Mouse (Mus musculus): ENCODE measurements around the gene Hba-a1.
"Not testable (repeated sequence)": the region's sequence is repeated elsewhere in the genome, so short reads cannot be mapped to it uniquely, and the experiment has no call there.

Gene Hba-a1

GRCm38 (mm10) chr11:32296203-32296602 lies 12.9 kb downstream of the Hba-a1 start, which contains the start of gene Hba-a2:
Gene Hba-a2 (plus strand): TSS chr11:32296489.
- not testable (repeated sequence) for DNase-seq (ENCODE audit: low read depth)

GRCm38 (mm10) chr11:32297417-32297816 lies 14.1 kb downstream of the Hba-a1 start:
- DNase-seq (ENCODE audit: low read depth) = not testable (repeated sequence)

- no peak for DNase-seq (ENCODE audit: low read depth)
These were observed 14.7 kb downstream of the Hba-a1 start for GRCm38 (mm10) chr11:32297866-32298531.

- no peak for DNase-seq (ENCODE audit: low read depth)
These were observed 15.2 kb downstream of the Hba-a1 start for GRCm38 (mm10) chr11:32298532-32298918.

- peak; percentile 36 for DNase-seq (ENCODE audit: low read depth)
These were observed 16.6 kb downstream of the Hba-a1 start, which contains the start of gene Hbq1a for GRCm38 (mm10) chr11:32299865-32300264. Gene Hbq1a (plus strand): TSS chr11:32300069.

- no peak for DNase-seq (ENCODE audit: low read depth)
These were observed 17.3 kb downstream of the Hba-a1 start for GRCm38 (mm10) chr11:32300279-32301267.

- no peak for DNase-seq (ENCODE audit: low read depth)
These were observed 18.2 kb downstream of the Hba-a1 start for GRCm38 (mm10) chr11:32301506-32301905.

- no peak for DNase-seq (ENCODE audit: low read depth)
These were observed 19.6 kb downstream of the Hba-a1 start for GRCm38 (mm10) chr11:32302824-32303419.

GRCm38 (mm10) chr11:32303455-32303854 lies 20.1 kb downstream of the Hba-a1 start:
- DNase-seq (ENCODE audit: low read depth) = no peak

GRCm38 (mm10) chr11:32307006-32307405 lies 23.7 kb downstream of the Hba-a1 start:
- no peak for DNase-seq (ENCODE audit: low read depth)

- no peak for DNase-seq (ENCODE audit: low read depth)
These were observed 26.1 kb downstream of the Hba-a1 start for GRCm38 (mm10) chr11:32309446-32309845.

- DNase-seq (ENCODE audit: low read depth) = no peak
These were observed 26.6 kb downstream of the Hba-a1 start for GRCm38 (mm10) chr11:32309928-32310327.

GRCm38 (mm10) chr11:32316009-32316408 lies 32.7 kb downstream of the Hba-a1 start:
- DNase-seq (ENCODE audit: low read depth) = no peak

- DNase-seq (ENCODE audit: low read depth) = peak; percentile 24
These were observed 37.3 kb downstream of the Hba-a1 start for GRCm38 (mm10) chr11:32320507-32321195.

GRCm38 (mm10) chr11:32321196-32321565 lies 37.9 kb downstream of the Hba-a1 start:
- peak; percentile 83 for DNase-seq (ENCODE audit: low read depth)

- DNase-seq (ENCODE audit: low read depth) = peak; percentile 84
These were observed 41.3 kb downstream of the Hba-a1 start for GRCm38 (mm10) chr11:32324609-32325008.

- DNase-seq (ENCODE audit: low read depth) = no peak
These were observed 47.8 kb downstream of the Hba-a1 start for GRCm38 (mm10) chr11:32331075-32331474.

- DNase-seq (ENCODE audit: low read depth) = no peak
These were observed 48.5 kb downstream of the Hba-a1 start for GRCm38 (mm10) chr11:32331861-32332260.

GRCm38 (mm10) chr11:32333235-32333634 lies 49.9 kb downstream of the Hba-a1 start:
- DNase-seq (ENCODE audit: low read depth) = no peak
